Mouse (Mus musculus): Measurements from ENCODE around the gene Lipt2. TPM values are rescaled to one million over a fixed set of nuclear protein-coding genes. Genes with fewer than 3 reads are reported as not detected.

The Lipt2 gene
- total RNA-seq, 2 experiments from 2014 or later = 4.6 to 5.3 TPM

GRCm38 (mm10) chr7:100160006-100160405, 929 bp downstream of the Lipt2 start:
- DNase-seq (ENCODE audit: low spot score) = no peak
- intact Hi-C loops (cut with DNase I) = no loop called here

GRCm38 (mm10) chr7:100163506-100163905, 4.4 kb downstream of the Lipt2 start:
- intact Hi-C loops (cut with DNase I) = no loop called here
- no peak for DNase-seq (ENCODE audit: low spot score)

- intact Hi-C loops (cut with DNase I) = no loop called here
- no peak for DNase-seq (ENCODE audit: low spot score)
Observed at GRCm38 (mm10) chr7:100168654-100169053, 9.6 kb downstream of the Lipt2 start.

GRCm38 (mm10) chr7:100170756-100171155, 11.7 kb downstream of the Lipt2 start:
- no peak for DNase-seq (ENCODE audit: low spot score)
- intact Hi-C loops (cut with DNase I) = no loop called here

GRCm38 (mm10) chr7:100176269-100176668, 17.2 kb downstream of the Lipt2 start, which contains the start of gene Kcne3:
Kcne3 (plus strand) TSS chr7:100176502.
- intact Hi-C loops (cut with DNase I) = loop anchor here (5.0 kb wide), 1 partner anchor 39 kb away; no protein-coding TSS in a partner anchor

GRCm38 (mm10) chr7:100178016-100178890, 19.2 kb downstream of the Lipt2 start:
- intact Hi-C loops (cut with DNase I) = loop anchor here (5.0 kb wide), 1 partner anchor 41 kb away; no protein-coding TSS in a partner anchor
- DNase-seq (ENCODE audit: low spot score) = peak; percentile 47

More at GRCm38 (mm10) chr7:100176269-100176668, 17.2 kb downstream of the Lipt2 start, which contains the start of gene Kcne3:
- no peak for DNase-seq (ENCODE audit: low spot score)

GRCm38 (mm10) chr7:100178891-100179233, 19.8 kb downstream of the Lipt2 start:
- intact Hi-C loops (cut with DNase I) = loop anchor here (5.0 kb wide), 1 partner anchor 42 kb away; no protein-coding TSS in a partner anchor
- no peak for DNase-seq (ENCODE audit: low spot score)

- intact Hi-C loops (cut with DNase I) = loop anchor here (5.0 kb wide), 1 partner anchor 42 kb away; no protein-coding TSS in a partner anchor
- no peak for DNase-seq (ENCODE audit: low spot score)
Observed at GRCm38 (mm10) chr7:100179394-100179793, 20.3 kb downstream of the Lipt2 start.

- intact Hi-C loops (cut with DNase I) = loop anchor here (5.0 kb wide), 1 partner anchor 43 kb away; no protein-coding TSS in a partner anchor
- no peak for DNase-seq (ENCODE audit: low spot score)
Observed at GRCm38 (mm10) chr7:100179836-100180407, 20.8 kb downstream of the Lipt2 start.

- no peak for DNase-seq (ENCODE audit: low spot score)
Observed at GRCm38 (mm10) chr7:100181176-100181575, 22.1 kb downstream of the Lipt2 start.

GRCm38 (mm10) chr7:100181614-100182013, 22.5 kb downstream of the Lipt2 start:
- DNase-seq (ENCODE audit: low spot score) = no peak
- intact Hi-C loops (cut with DNase I) = loop anchor here (2.0 kb wide), 1 partner anchor 23 kb away; the partner anchor contains the start of gene Lipt2

More at GRCm38 (mm10) chr7:100181176-100181575, 22.1 kb downstream of the Lipt2 start:
- intact Hi-C loops (cut with DNase I) = no loop called here

- DNase-seq (ENCODE audit: low spot score) = no peak
- intact Hi-C loops (cut with DNase I) = loop anchor here (2.0 kb wide), 1 partner anchor 24 kb away; the partner anchor contains the start of gene Lipt2
Observed at GRCm38 (mm10) chr7:100182388-100182787, 23.3 kb downstream of the Lipt2 start.

- intact Hi-C loops (cut with DNase I) = loop anchor here (2.0 to 5.0 kb wide), 2 partner anchors 180 to 199 kb away; partner anchors contain the start of gene Chrdl2
- DNase-seq (ENCODE audit: low spot score) = no peak
Observed at GRCm38 (mm10) chr7:100187601-100188000, 28.5 kb downstream of the Lipt2 start.

GRCm38 (mm10) chr7:100190167-100190566, 31.1 kb downstream of the Lipt2 start:
- intact Hi-C loops (cut with DNase I) = loop anchor here (1.0 kb wide), 1 partner anchor 44 kb away; no protein-coding TSS in a partner anchor
- no peak for DNase-seq (ENCODE audit: low spot score)

GRCm38 (mm10) chr7:100190778-100191177, 31.7 kb downstream of the Lipt2 start:
- DNase-seq (ENCODE audit: low spot score) = no peak
- intact Hi-C loops (cut with DNase I) = loop anchor here (1.0 kb wide), 1 partner anchor 44 kb away; no protein-coding TSS in a partner anchor

- DNase-seq (ENCODE audit: low spot score) = no peak
- intact Hi-C loops (cut with DNase I) = no loop called here
Observed at GRCm38 (mm10) chr7:100201191-100201590, 42.1 kb downstream of the Lipt2 start.

GRCm38 (mm10) chr7:100203616-100204015, 44.5 kb downstream of the Lipt2 start:
- intact Hi-C loops (cut with DNase I) = no loop called here
- DNase-seq (ENCODE audit: low spot score) = no peak

GRCm38 (mm10) chr7:100204871-100205270, 45.8 kb downstream of the Lipt2 start:
- no peak for DNase-seq (ENCODE audit: low spot score)
- intact Hi-C loops (cut with DNase I) = no loop called here

- no peak for DNase-seq (ENCODE audit: low spot score)
- intact Hi-C loops (cut with DNase I) = no loop called here
Observed at GRCm38 (mm10) chr7:100206144-100206543, 47.1 kb downstream of the Lipt2 start.

GRCm38 (mm10) chr7:100207886-100208285, 48.8 kb downstream of the Lipt2 start:
- DNase-seq (ENCODE audit: low spot score) = no peak
- intact Hi-C loops (cut with DNase I) = no loop called here
